Mouse (Mus musculus) cerebellum, adult 9-10 months (tissue): ENCODE data around the gene Rab30.

Experiments
- DNase-seq: peaks from one replicate; pipeline ENCODE4 v3.0.0; 2022

Rab30 gene

GRCm38 (mm10) chr7:92802158-92802557 is 60.8 kb downstream of the Rab30 start:
- no peak for DNase-seq

GRCm38 (mm10) chr7:92803191-92803590 is 61.8 kb downstream of the Rab30 start:
- no peak for DNase-seq

- peak; percentile 60 for DNase-seq
Measured at GRCm38 (mm10) chr7:92804919-92805668, 63.7 kb downstream of the Rab30 start.

- peak; percentile 58 for DNase-seq
Measured at GRCm38 (mm10) chr7:92806512-92807188, 65.2 kb downstream of the Rab30 start.

GRCm38 (mm10) chr7:92807482-92807881 is 66.1 kb downstream of the Rab30 start:
- DNase-seq, result no peak

GRCm38 (mm10) chr7:92811667-92812279 is 70.4 kb downstream of the Rab30 start:
- DNase-seq, result no peak

- no peak for DNase-seq
Measured at GRCm38 (mm10) chr7:92817242-92817641, 75.8 kb downstream of the Rab30 start.

GRCm38 (mm10) chr7:92817886-92818285 is 76.5 kb downstream of the Rab30 start:
- DNase-seq, result no peak

- DNase-seq, result no peak
Measured at GRCm38 (mm10) chr7:92819656-92820055, 78.3 kb downstream of the Rab30 start.

- DNase-seq, result no peak
Measured at GRCm38 (mm10) chr7:92820410-92820809, 79.0 kb downstream of the Rab30 start.

GRCm38 (mm10) chr7:92820941-92821465 is 79.6 kb downstream of the Rab30 start:
- no peak for DNase-seq

GRCm38 (mm10) chr7:92821871-92822270 is 80.5 kb downstream of the Rab30 start:
- DNase-seq, result no peak

- DNase-seq, result no peak
Measured at GRCm38 (mm10) chr7:92822409-92823101, 81.2 kb downstream of the Rab30 start.

GRCm38 (mm10) chr7:92826248-92826647 is 84.8 kb downstream of the Rab30 start:
- DNase-seq, result no peak

- DNase-seq, result peak; percentile 67
Measured at GRCm38 (mm10) chr7:92827981-92828380, 86.6 kb downstream of the Rab30 start.

GRCm38 (mm10) chr7:92832395-92832794 is 91.0 kb downstream of the Rab30 start:
- DNase-seq, result no peak

- no peak for DNase-seq
Measured at GRCm38 (mm10) chr7:92834391-92834790, 93.0 kb downstream of the Rab30 start.

- DNase-seq, result no peak
Measured at GRCm38 (mm10) chr7:92836447-92836846, 95.0 kb downstream of the Rab30 start.

GRCm38 (mm10) chr7:92837226-92837625 is 95.8 kb downstream of the Rab30 start:
- DNase-seq, result no peak

- no peak for DNase-seq
Measured at GRCm38 (mm10) chr7:92837907-92838306, 96.5 kb downstream of the Rab30 start.

- no peak for DNase-seq
Measured at GRCm38 (mm10) chr7:92842254-92842653, 100.9 kb downstream of the Rab30 start.

- DNase-seq, result no peak
Measured at GRCm38 (mm10) chr7:92848246-92848645, 106.8 kb downstream of the Rab30 start.

- DNase-seq, result peak; percentile 62
Measured at GRCm38 (mm10) chr7:92866526-92866925, 125.1 kb downstream of the Rab30 start.
